Mouse (Mus musculus) forebrain, embryonic 12.5 days (tissue): ENCODE results near the gene Tcte2. TPM values are rescaled to one million over a fixed set of nuclear protein-coding genes. Genes with fewer than 3 reads are reported as not detected.
A peak's percentile ranks its signal among the peaks of the same experiment; 100 is the strongest.

Experiments
- ATAC-seq: fragments of 200-750 bp; cut with Nextera tagmentation; 2 replicates; pipeline ENCODE4 v1.8.0; 2017; ENCODE audit warnings: moderate TSS enrichment; ENCODE audit not compliant: low FRiP score
- H3K27ac ChIP-seq: fragments of 300-500 bp; sonication (generic); 2 replicates; pipeline ENCODE4 v1.5.1; 2016; ENCODE audit warnings: mild to moderate bottlenecking
- H3K27me3 ChIP-seq: fragments of 300-500 bp; sonication (generic); 2 replicates; pipeline ENCODE4 v1.6.1; 2016; ENCODE audit warnings: mild to moderate bottlenecking
- H3K36me3 ChIP-seq: fragments of 300-500 bp; sonication (generic); replicated peaks from 2 replicates; pipeline ENCODE4 v1.6.1; 2016; ENCODE audit warnings: mild to moderate bottlenecking
- H3K4me1 ChIP-seq: fragments of 300-500 bp; sonication (generic); 2 replicates; pipeline ENCODE4 v1.6.1; 2016
- H3K4me2 ChIP-seq: fragments of 300-500 bp; sonication (generic); 2 replicates; pipeline ENCODE4 v1.6.1; 2016; ENCODE audit warnings: mild to moderate bottlenecking, moderate library complexity
- H3K4me3 ChIP-seq: fragments of 300-500 bp; sonication (generic); replicated peaks from 2 replicates; pipeline ENCODE4 v1.5.1; 2016; ENCODE audit warnings: mild to moderate bottlenecking
- H3K9ac ChIP-seq: fragments of 300-500 bp; sonication (generic); 2 replicates; pipeline ENCODE4 v1.6.1; 2016; ENCODE audit warnings: mild to moderate bottlenecking
- H3K9me3 ChIP-seq: fragments of 300-500 bp; sonication (generic); 2 replicates; pipeline ENCODE4 v1.6.1; 2016
- whole genome bisulfite sequencing: fragments of 180-500 bp; shearing (Covaris S2); methylation state at CpG from one replicate; pipeline ENCODE4 v1.1.7; 2016; 5-methylcytosine and 5-hydroxymethylcytosine counted together
- polyA plus RNA-seq: library from polyadenylated mRNA; unstranded; fragments of >200 nt; fragmentation: Nextera tagmentation; extraction: Ambion mirVana; gene quantifications from 2 replicates; pipeline ENCODE4 v1.2.1, GENCODE M21; 2016

Tcte2 gene
- polyA plus RNA-seq, 1 experiment from 2014 or later: 14.9 TPM

DNA sequence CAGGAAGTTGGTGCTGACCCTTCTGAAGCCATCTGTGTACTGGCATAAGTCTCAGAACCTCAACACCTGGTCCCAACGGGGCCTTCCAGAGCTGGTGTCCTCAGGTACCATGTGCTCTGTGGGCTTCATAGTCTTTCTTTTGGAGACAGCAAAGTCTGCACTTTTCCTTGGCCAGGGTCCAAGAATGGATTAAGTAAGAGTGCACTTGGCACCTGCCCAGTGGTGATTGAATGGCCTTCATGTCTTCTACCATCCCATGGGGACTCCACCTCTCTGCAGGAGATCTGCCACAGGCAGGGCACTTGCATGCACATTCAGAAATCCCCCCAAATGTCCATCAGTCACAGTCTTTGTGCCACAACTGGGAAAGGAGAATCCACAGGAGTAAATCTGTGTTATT is 74.0 kb downstream of the Tcte2 start:
- Histone ChIP-seq H3K9ac (no peak overlapping the region), H3K4me1 (peaks cover 33% of the 10 kb centered on the region), H3K27me3 (no peaks in the 10 kb centered on the region), H3K9me3 (no peaks in the 10 kb centered on the region), H3K27ac (0 out of 2 replicates have a peak overlapping the region, but pooled peaks have one; percentile 8), H3K4me3 (no peak overlapping the region), H3K4me2 (no peak overlapping the region), H3K36me3 (no peaks in the 10 kb centered on the region)
- no peak for ATAC-seq
- 68% methylated on average over 1 of the region's 1 CpGs for WGBS

GRCm38 (mm10) chr17:13687086-13687485 is 74.5 kb downstream of the Tcte2 start:
- Histone ChIP-seq H3K36me3 (no peaks in the 10 kb centered on the region), H3K9me3 (no peaks in the 10 kb centered on the region), H3K27ac (0 out of 2 replicates have a peak overlapping the region, but pooled peaks have one; percentile 8), H3K9ac (no peak overlapping the region), H3K4me2 (no peak overlapping the region), H3K27me3 (no peaks in the 10 kb centered on the region), H3K4me3 (no peak overlapping the region), H3K4me1 (peaks cover 39% of the 10 kb centered on the region)
- ATAC-seq: no peak
- WGBS: 61% methylated on average over 4 of the region's 4 CpGs

GRCm38 (mm10) chr17:13685621-13686020 is 76.0 kb downstream of the Tcte2 start:
- H3K4me2 ChIP-seq: no peak overlapping the region
- no peaks in the 10 kb centered on the region for H3K27me3 ChIP-seq
- no peaks in the 10 kb centered on the region for H3K9me3 ChIP-seq
- H3K36me3 ChIP-seq: no peaks in the 10 kb centered on the region
- ATAC-seq: no peak
- WGBS: 90% methylated on average over 3 of the region's 3 CpGs
- no peak overlapping the region for H3K27ac ChIP-seq
- peaks cover 40% of the 10 kb centered on the region for H3K4me1 ChIP-seq
- no peak overlapping the region for H3K9ac ChIP-seq
- H3K4me3 ChIP-seq: no peak overlapping the region

GRCm38 (mm10) chr17:13684256-13684655 is 77.4 kb downstream of the Tcte2 start:
- no peak overlapping the region for H3K9ac ChIP-seq
- H3K4me2 ChIP-seq: no peak overlapping the region
- H3K9me3 ChIP-seq: no peaks in the 10 kb centered on the region
- H3K36me3 ChIP-seq: no peaks in the 10 kb centered on the region
- H3K4me3 ChIP-seq: no peak overlapping the region
- no peaks in the 10 kb centered on the region for H3K27me3 ChIP-seq
- peaks cover 50% of the 10 kb centered on the region for H3K4me1 ChIP-seq
- 61% methylated on average over 7 of the region's 7 CpGs for WGBS
- ATAC-seq: no peak
- peak overlapping the region; percentile 85 for H3K27ac ChIP-seq

GRCm38 (mm10) chr17:13683411-13684174 is 78.0 kb downstream of the Tcte2 start:
- ATAC-seq: peak; percentile 87
- H3K9me3 ChIP-seq: no peaks in the 10 kb centered on the region
- H3K4me3 ChIP-seq: peak overlapping the region; percentile 30
- H3K27ac ChIP-seq: peak overlapping the region; percentile 85
- WGBS: 7% methylated on average over 15 of the region's 15 CpGs
- H3K9ac ChIP-seq: peak overlapping the region; percentile 51
- H3K4me2 ChIP-seq: peak overlapping the region; percentile 49
- H3K36me3 ChIP-seq: no peaks in the 10 kb centered on the region
- no peaks in the 10 kb centered on the region for H3K27me3 ChIP-seq
- H3K4me1 ChIP-seq: peaks cover 48% of the 10 kb centered on the region

GRCm38 (mm10) chr17:13683027-13683410 is 78.6 kb downstream of the Tcte2 start:
- WGBS: 9% methylated on average over 4 of the region's 4 CpGs
- Histone ChIP-seq H3K36me3 (no peaks in the 10 kb centered on the region), H3K4me1 (peaks cover 51% of the 10 kb centered on the region), H3K9me3 (no peaks in the 10 kb centered on the region), H3K27me3 (no peaks in the 10 kb centered on the region), H3K4me2 (peak overlapping the region; percentile 49), H3K9ac (peak overlapping the region; percentile 51), H3K27ac (peak overlapping the region; percentile 85), H3K4me3 (peak overlapping the region; percentile 30)
- 0 out of 2 replicates have a peak, but pooled peaks have one; percentile 12 for ATAC-seq

GRCm38 (mm10) chr17:13682378-13683026 is 79.1 kb downstream of the Tcte2 start:
- no peaks in the 10 kb centered on the region for H3K27me3 ChIP-seq
- no peaks in the 10 kb centered on the region for H3K9me3 ChIP-seq
- H3K4me1 ChIP-seq: peaks cover 52% of the 10 kb centered on the region
- peak overlapping the region; percentile 51 for H3K9ac ChIP-seq
- H3K27ac ChIP-seq: peak overlapping the region; percentile 85
- ATAC-seq: no peak
- H3K4me2 ChIP-seq: peak overlapping the region; percentile 49
- 61% methylated on average over 9 of the region's 9 CpGs for WGBS
- H3K36me3 ChIP-seq: no peaks in the 10 kb centered on the region
- H3K4me3 ChIP-seq: peak overlapping the region; percentile 30

- no peak for ATAC-seq
- Histone ChIP-seq H3K27me3 (no peaks in the 10 kb centered on the region), H3K4me3 (no peak overlapping the region), H3K4me2 (no peak overlapping the region), H3K4me1 (peaks cover 51% of the 10 kb centered on the region), H3K9ac (no peak overlapping the region), H3K27ac (no peak overlapping the region), H3K9me3 (no peaks in the 10 kb centered on the region), H3K36me3 (no peaks in the 10 kb centered on the region)
- WGBS: 97% methylated on average over 5 of the region's 6 CpGs
Measured at GRCm38 (mm10) chr17:13681686-13682085, 79.9 kb downstream of the Tcte2 start.

DNA sequence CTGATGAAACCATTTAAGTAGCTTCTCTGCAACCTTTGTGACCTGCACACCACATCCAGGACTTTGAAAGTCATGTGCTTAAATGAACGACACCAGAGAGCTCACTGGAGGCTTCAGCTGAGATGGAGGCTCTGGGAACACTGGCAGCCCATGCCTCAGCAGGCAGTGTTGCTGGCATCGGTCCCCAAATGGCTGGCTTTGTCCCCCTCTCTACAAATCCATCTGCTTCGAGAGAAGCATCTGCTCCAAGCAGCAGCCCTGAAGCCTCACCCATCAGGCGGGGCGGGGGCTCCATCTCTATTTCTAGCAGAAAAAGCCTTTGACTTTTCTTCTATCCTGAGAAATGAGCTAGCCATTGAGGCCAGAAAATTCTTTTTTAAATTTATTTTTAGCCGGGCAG is 80.5 kb downstream of the Tcte2 start:
- 0 out of 2 replicates have a peak overlapping the region, but pooled peaks have one; percentile 50 for H3K27ac ChIP-seq
- 78% methylated on average over 6 of the region's 6 CpGs for WGBS
- ATAC-seq: no peak
- H3K4me3 ChIP-seq: no peak overlapping the region
- H3K27me3 ChIP-seq: no peaks in the 10 kb centered on the region
- no peak overlapping the region for H3K9ac ChIP-seq
- H3K9me3 ChIP-seq: no peaks in the 10 kb centered on the region
- peaks cover 49% of the 10 kb centered on the region for H3K4me1 ChIP-seq
- H3K36me3 ChIP-seq: no peaks in the 10 kb centered on the region
- no peak overlapping the region for H3K4me2 ChIP-seq

GRCm38 (mm10) chr17:13680318-13680717 is 81.3 kb downstream of the Tcte2 start:
- H3K4me1 ChIP-seq: peaks cover 53% of the 10 kb centered on the region
- no peaks in the 10 kb centered on the region for H3K36me3 ChIP-seq
- no peak overlapping the region for H3K4me2 ChIP-seq
- H3K9ac ChIP-seq: no peak overlapping the region
- H3K9me3 ChIP-seq: no peaks in the 10 kb centered on the region
- H3K27ac ChIP-seq: peak overlapping the region; percentile 74
- no peaks in the 10 kb centered on the region for H3K27me3 ChIP-seq
- no peak overlapping the region for H3K4me3 ChIP-seq
- no peak for ATAC-seq
- 71% methylated on average over 4 of the region's 4 CpGs for WGBS

DNA sequence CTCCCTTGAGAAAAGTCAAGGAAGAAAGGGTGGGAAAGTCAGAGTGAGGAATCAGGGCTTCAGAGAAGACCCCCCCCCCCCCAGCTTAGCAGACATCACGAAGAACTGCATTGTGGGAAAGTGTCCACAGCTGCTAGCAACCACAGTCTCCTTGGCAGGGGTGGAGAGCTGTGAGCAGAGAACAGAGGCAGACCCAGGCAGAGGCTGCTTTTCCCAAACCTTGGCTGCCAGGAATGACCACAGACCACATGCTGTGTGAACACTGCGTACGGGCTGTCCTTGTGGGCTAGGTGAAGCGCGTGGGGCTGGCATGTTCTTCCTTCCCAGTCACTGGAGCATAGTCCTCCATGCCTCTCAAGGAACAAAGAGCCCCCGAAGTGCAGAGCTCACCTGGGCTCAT is 81.9 kb downstream of the Tcte2 start:
- 86% methylated on average over 6 of the region's 6 CpGs for WGBS
- Histone ChIP-seq H3K4me2 (no peak overlapping the region), H3K4me1 (peaks cover 53% of the 10 kb centered on the region), H3K9me3 (no peaks in the 10 kb centered on the region), H3K4me3 (no peak overlapping the region), H3K36me3 (no peaks in the 10 kb centered on the region), H3K27ac (peak overlapping the region; percentile 74), H3K9ac (no peak overlapping the region), H3K27me3 (no peaks in the 10 kb centered on the region)
- ATAC-seq: no peak

DNA sequence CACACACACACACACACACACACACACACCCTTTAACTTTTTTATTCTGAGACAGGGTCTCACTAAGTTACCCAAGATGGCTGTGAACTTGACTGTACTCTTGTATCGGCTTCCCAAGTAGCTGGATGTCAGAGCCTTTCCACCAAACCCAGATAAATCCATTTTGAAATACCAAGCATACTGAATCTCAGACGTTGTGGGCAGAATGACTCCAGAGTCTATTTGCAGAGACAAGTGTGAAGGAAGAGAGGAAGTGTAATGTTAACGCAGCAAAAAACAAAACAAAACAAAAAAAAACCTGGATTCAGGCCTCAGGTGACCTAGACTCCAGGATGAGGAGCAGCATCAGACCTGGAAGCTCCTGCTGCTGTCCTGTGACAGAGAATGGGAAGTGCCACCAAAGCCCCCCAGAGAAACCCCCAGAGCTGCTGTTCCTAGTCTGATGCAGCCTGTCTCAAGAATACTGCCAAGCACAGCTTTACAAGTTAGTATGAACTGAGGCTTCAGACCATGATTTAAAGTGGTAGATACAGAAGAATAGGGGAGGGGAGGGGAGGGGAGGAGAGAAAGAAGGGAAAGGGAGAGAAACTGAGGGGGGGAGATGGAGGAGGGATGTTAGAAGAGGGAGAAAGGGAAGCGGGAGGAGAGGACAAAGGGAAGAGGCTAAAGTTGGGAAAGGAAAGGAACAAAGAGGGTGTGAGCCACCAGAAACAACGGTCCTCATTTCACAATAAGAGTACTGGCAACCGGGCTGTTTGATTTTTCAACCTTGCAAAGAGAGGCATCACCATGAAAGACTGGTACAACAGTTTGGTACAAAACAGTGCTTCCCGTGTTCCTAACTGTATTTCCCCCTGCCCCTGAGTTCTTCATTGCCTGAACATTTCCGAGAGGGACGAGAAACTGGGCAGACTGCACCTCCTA is 84.1 kb downstream of the Tcte2 start:
- Histone ChIP-seq H3K9me3 (no peaks in the 10 kb centered on the region), H3K36me3 (no peaks in the 10 kb centered on the region), H3K27ac (peak overlapping the region; percentile 76), H3K27me3 (no peaks in the 10 kb centered on the region), H3K4me2 (no peak overlapping the region), H3K4me3 (no peak overlapping the region), H3K9ac (peak overlapping the region; percentile 30), H3K4me1 (peaks cover 35% of the 10 kb centered on the region)
- no peak; the same call in 1 of the 2 replicates for ATAC-seq
- WGBS: 31% methylated on average over 9 of the region's 9 CpGs
